Mouse (Mus musculus): Measurements from ENCODE around the gene Fra10ac1. TPM values are rescaled to one million over a fixed set of nuclear protein-coding genes. Genes with fewer than 3 reads are reported as not detected.

Gene Fra10ac1
- polyA plus RNA-seq, 1 experiment from 2014 or later: 54.7 TPM

DNA sequence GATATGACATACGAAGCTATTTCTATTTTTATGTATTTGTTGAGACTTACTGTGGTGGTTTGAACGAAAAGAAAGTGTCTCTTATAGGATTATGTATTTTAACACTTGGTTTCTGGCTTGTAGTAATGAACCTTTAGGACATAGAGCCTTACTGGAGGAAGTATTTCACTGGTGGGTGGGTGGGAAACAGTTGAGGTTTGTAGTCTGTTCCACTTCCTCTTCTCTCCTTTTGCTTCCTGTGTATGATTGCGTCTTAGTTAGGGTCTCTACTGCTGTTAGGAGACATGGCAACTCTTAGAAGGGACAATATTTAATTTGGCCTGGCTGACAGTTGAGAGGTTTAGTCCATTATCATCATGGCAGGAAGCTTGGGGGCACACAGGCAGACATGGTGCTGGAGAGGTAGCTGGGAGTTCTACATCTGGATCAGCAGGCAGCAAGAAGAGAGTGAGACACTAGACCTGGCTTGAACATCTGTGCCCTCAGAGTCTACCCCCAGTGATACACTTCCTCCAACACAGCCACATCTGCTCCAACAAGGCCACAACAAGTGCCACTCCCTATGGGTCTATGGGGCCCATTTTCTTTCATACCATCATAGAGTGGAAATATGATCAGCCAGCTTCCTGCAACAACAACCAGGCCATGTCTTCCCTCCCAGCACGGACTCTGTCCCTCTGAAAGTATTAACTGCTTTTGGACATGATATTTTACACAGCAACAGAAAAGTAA is 80.2 kb downstream of the Fra10ac1 start:
- Histone ChIP-seq H3K36me3 (ENCODE audit: control insufficient read depth, insufficient read depth) (no peaks in the 10 kb centered on the region), H3K27me3 (replicated peaks; ENCODE audit: control insufficient read depth, insufficient read depth, low read length) (no peaks in the 10 kb centered on the region), H3K9ac (replicated peaks; ENCODE audit: low read depth, low read length) (no peak overlapping the region), H3K4me3 (replicated peaks; ENCODE audit: low read length) (no peak overlapping the region), H3K27ac (ENCODE audit: low read length) (no peak overlapping the region), H3K9me3 (ENCODE audit: control insufficient read depth, low read length) (no peaks in the 10 kb centered on the region), H3K4me2 (ENCODE audit: low read length) (no peak overlapping the region), H3K4me1 (replicated peaks; ENCODE audit: control insufficient read depth, insufficient read depth, low read length) (no peaks in the 10 kb centered on the region)
- ATAC-seq: no peak
- WGBS: 79% methylated on average over 4 of the region's 4 CpGs

Other genes starting within 250 kb of the Fra10ac1 start
- 1.5 and 2.0 TPM in 2 replicates for gene Myof, start 180.6 kb downstream of the Fra10ac1 start, polyA plus RNA-seq (2015; fragmentation: Nextera tagmentation; extraction: Ambion mirVana)
- gene Cep55, start 169.1 kb downstream of the Fra10ac1 start, polyA plus RNA-seq (2015; fragmentation: Nextera tagmentation; extraction: Ambion mirVana): 12.2 and 17.8 TPM in 2 replicates
- 0.17 TPM in 1 of 2 replicates, not detected in the other for gene Ffar4, start 127.1 kb downstream of the Fra10ac1 start, polyA plus RNA-seq (2015; fragmentation: Nextera tagmentation; extraction: Ambion mirVana)
- gene Rbp4, start 98.9 kb downstream of the Fra10ac1 start, polyA plus RNA-seq (2015; fragmentation: Nextera tagmentation; extraction: Ambion mirVana): 1.1 and 1.3 TPM in 2 replicates
- 0.16 and 0.19 TPM in 2 replicates for gene Pde6c, start 91.4 kb downstream of the Fra10ac1 start, polyA plus RNA-seq (2015; fragmentation: Nextera tagmentation; extraction: Ambion mirVana)
- 15.5 and 19.1 TPM in 2 replicates for gene Lgi1, start 40.4 kb upstream of the Fra10ac1 start, polyA plus RNA-seq (2015; fragmentation: Nextera tagmentation; extraction: Ambion mirVana)
- 1.3 and 1.6 TPM in 2 replicates for gene Slc35g1, start 171.8 kb upstream of the Fra10ac1 start, polyA plus RNA-seq (2015; fragmentation: Nextera tagmentation; extraction: Ambion mirVana)